Mouse (Mus musculus) heart, adult 2 months (tissue): Measurements from ENCODE around the gene Cdca4.
A peak's percentile ranks its signal among the peaks of the same experiment; 100 is the strongest.

Source experiments
- CTCF ChIP-seq: fragments of 200-600 bp; IDR thresholded peaks from 2 replicates; pipeline ENCODE4 v1.8.1; 2022; ENCODE audit warnings: antibody characterized with exemption, mild to moderate bottlenecking, moderate library complexity
- POLR2A ChIP-seq: fragments of 200-500 bp; IDR thresholded peaks from 2 replicates; pipeline ENCODE4 v1.6.1; 2011; ENCODE audit warnings: mild to moderate bottlenecking, low read depth, low read length, control low read depth; ENCODE audit not compliant: insufficient read depth

DNA sequence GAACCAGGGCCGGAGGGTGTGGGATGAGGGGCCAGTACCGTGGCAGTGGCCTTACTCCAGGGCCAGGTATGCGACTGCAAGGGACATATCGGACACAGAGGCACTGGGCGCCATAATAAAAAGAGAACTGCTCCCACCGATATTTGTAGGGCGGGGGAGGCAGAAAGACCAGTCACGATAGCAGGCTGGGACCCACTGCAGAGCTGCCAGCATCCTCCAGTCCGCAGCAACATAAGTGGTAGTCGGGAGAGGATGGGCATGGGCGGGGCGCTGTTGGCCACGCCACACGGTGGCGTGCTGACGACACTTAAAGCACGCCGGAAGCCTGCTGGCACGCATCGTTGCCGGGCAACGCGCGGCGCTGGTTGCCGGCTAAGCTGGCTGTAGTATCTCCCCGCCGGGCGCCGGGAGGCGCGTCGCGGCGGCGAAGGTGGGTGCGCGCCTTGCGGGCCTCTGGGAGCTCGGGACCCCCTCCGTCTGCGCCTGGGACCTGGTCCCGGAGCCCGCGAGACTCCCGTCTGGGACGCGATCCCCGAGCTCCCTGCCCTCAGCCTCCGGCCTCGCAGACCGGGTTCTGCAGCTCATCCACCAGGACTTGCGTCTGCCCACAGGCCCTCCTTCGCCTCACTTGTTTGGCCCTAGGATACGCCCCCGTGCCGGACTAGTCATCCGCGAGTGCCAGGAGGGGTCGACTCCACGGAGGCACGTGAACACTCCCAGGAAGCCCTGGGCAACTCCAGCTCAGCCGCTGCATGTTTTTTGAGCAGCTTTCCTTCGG lies 20.4 kb downstream of the Cdca4 start, which contains the start of gene Clba1:
- TF ChIP-seq CTCF (peak; percentile 71), POLR2A (peak; percentile 70)
